Mouse (Mus musculus) mouse trophoblast stem cell (cell line): ENCODE data around the gene Cdhr4.
"Not testable (repeated sequence)": the region's sequence is repeated elsewhere in the genome, so short reads cannot be mapped to it uniquely, and the experiment has no call there.

Source experiments
- in situ Hi-C, 2 experiments: fragments of 300-500 bp; cut with MseI, MboI; formaldehyde crosslinking; loops; 2 replicates in 1 of 2; 3 replicates in 1 of 2; pipeline ENCODE4 v1.15.1; 2025

Cdhr4 gene

DNA sequence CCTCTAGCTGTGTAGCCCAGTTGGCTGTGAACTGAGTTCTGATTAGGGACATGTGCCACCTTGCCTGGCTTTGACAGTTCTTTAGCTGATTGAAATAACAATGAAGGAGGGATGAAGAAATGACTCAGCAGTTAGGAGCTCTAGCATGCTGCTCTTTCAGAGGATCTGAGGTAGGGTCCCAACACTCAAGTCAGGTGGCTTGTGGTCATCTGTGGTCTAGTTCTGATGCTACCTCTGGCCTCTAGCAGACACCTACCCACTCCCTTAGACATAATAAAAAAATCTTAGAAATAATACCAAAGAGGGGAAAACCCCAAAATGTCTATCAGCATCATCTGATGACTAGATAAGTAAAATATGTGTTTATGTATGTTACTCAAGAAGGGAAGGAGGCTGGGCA lies 18.1 kb downstream of the Cdhr4 start:
- in situ Hi-C loops, result no loop called here

GRCm38 (mm10) chr9:108013577-108013976 lies 21.3 kb downstream of the Cdhr4 start:
- in situ Hi-C loops, result not testable (repeated sequence)

- in situ Hi-C loops, result no loop called here
These were observed 24.8 kb downstream of the Cdhr4 start for GRCm38 (mm10) chr9:108017127-108017526.

DNA sequence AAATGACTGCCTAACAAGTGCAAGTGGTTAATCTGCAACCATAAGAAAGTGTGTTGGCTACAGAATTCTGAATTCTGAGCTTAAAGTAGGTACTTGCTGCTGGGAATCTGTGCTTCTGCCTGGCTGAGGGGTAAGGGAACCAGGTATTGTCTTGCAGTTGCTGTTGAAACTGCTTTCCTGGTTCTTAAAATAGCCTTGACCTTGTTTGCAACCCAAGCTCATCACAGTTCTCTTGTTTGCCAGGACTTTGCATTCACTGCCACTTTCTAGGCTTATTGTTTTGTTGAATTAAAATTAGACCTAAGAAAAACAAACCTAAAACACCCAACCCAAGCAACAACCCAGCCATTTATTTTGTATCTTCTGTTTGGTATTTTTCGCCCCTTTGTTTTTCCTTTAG lies 28.4 kb downstream of the Cdhr4 start:
- in situ Hi-C loops, result no loop called here

GRCm38 (mm10) chr9:108023216-108023615 lies 30.9 kb downstream of the Cdhr4 start:
- in situ Hi-C loops, result no loop called here

- in situ Hi-C loops, result no loop called here
These were observed 34.3 kb downstream of the Cdhr4 start for GRCm38 (mm10) chr9:108026584-108026983.

- in situ Hi-C loops, result no loop called here
These were observed 35.6 kb downstream of the Cdhr4 start for GRCm38 (mm10) chr9:108027867-108028266.

GRCm38 (mm10) chr9:108032126-108032525 lies 39.8 kb downstream of the Cdhr4 start:
- in situ Hi-C loops, result no loop called here

DNA sequence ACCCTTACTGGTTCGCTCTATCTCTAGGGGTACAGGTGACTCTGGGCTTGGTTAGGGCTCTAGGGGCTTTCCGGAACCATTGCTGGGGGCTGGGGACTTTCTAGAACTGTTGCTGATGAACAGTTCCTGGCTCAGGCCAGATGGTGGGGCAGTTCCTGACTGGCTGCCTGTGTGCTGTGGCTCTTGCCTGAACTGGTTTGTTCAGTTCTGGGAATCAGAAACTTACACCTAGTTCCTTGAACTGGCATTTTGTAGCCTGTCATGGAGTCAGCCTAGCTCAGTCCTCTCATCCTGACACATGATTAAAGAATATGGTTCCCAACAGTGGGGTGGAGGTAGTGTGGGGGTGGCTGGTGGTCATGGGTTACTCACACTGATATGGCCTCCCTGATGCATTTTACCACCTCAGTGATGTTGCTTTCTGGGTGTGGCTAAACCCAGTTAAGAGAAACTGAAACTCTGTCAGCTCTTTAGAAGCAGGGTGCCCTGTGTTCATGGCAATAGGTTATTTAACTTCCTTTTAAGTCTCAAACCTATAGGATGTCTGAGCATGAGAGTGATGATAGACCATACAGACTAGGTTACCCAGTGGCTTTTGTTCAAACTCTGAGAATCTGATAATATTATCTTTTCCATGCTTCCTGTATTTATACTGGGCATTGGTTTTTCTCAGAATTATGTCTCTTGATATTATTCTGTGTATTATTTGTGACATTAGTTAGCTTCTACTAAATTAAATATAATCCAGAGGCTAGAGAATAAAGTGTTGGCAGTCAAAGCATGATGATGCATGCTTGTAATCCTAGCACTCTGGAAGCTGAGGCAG lies 43.2 kb downstream of the Cdhr4 start:
- in situ Hi-C loops, result no loop called here

DNA sequence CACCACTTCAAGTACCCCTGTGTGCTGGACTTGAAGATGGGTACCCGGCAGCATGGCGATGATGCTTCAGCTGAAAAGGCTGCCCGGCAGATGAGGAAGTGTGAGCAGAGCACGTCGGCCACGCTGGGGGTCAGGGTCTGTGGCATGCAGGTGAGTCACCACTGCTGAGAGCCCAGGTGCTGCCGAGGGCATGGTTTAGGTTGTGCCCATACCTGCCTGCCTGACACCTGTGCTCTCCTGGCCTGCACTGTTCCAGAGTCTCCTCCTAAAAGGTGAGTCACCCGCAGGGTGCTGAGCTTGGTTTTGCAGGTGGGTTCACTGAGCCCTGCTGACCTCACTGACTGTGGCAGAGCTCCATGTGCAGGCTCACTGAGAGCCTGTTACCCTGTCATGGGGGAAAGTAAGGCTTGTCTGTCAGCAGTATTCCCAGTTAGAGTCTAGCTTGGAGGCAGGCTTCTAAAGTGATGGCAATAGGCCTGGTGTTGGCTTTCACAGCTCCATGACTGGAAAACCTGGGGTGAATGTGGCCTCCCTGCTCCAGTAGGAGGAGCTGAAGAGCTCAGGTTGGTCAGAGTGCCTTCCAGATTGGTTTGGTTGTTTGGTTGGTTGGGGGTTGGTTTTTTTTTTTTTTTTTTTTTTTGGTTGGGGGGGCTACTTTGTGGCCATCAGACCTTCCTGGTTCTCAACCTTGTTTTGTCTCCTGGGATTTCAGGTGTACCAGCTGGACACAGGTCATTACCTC lies 52.6 kb downstream of the Cdhr4 start:
- in situ Hi-C loops, result no loop called here

DNA sequence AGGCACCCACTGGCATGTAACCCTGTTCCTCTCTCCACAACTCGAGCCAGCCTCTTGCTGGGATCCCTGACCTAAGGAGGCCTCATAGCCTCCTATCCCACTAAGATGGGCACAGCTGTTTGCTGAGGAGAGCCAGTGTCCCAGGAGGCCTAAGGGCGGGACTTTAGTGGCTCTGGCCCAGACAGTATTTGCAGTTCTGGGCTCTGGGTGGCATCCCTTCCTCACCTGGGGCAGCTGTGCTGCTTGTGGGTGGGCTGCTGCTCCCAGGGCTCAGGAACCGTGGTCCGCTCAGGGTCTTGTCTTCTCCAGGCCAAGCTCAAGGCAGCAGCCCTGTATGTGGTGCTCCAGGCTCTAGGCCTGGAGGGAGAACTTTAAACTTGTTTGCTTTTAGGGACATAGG lies 54.3 kb downstream of the Cdhr4 start:
- in situ Hi-C loops, result no loop called here

DNA sequence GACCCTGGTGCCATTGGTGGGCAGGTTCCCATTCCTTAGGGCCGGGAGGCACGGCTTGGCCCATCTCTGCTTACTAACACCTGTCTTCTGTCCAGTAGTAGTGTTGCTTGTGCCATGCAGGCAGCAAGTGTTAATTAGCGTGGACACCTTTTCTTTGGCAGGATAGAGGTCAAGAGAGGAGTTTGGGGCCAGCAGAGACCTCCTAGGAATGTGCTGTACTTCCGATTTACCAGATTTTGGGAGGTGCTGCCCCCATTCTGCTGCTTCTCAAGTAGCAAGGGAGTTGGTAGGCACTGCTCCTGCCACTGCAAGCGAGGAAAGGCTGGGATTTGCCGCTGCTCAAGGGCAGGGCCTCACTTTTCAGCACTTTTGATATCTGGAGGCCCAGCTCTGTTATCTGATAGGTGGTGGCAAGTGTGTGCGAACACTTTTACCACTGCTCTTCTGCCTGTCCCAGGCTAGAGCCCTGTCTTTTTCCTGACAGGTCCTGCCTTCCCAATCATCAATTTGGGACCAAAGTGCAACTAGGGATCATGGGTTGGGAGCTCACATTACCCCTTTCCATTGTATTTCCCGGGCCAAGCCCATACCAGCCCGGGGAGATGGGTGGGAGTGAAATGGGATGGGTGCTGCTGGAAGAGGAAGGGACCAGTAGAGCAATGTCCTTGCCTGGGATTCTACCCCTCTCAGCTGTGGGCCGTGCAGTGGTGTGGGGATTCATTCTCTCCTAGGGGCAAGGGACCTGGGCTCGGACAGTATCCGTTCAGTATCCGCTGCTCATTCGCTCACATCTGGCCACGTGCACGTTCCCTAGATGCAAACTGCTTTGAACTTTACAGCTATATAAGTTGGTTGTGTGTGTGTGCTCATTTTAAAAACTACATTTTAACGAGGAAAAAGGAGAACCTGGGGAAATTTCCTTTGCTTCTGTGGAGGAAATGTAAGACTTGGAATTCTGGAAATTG lies 55.6 kb downstream of the Cdhr4 start:
- in situ Hi-C loops, result no loop called here

DNA sequence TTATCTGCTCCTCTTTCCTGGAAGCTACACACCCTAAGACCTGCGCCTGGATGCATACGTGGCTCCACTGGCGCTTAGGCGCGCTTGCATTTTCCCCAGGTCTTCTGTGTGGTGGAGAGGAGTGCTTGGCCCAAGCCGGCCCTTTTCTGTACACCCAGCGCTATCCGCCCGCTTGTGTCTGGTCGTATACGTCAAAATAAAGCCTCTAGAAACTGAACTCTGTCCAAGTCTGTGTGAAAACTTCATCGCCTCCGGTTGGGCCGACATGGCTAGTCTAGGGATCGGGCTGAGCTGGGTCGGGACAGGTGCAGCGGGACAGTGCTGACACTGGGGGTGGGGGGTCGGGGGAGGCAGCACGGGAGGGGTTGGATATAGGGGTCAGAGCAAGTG lies 56.3 kb downstream of the Cdhr4 start:
- in situ Hi-C loops, result no loop called here

GRCm38 (mm10) chr9:108049016-108049455 lies 56.7 kb downstream of the Cdhr4 start, which contains the start of gene Gmppb:
Gmppb (plus strand) TSS chr9:108049242.
- in situ Hi-C loops, result no loop called here
